Mouse (Mus musculus) ovary, postnatal 14 days (tissue): ENCODE data around the gene Ncbp2.
"Not testable (repeated sequence)": the region's sequence is repeated elsewhere in the genome, so short reads cannot be mapped to it uniquely, and the experiment has no call there.

Experiments used
- DNase-seq: peaks from one replicate; pipeline ENCODE4 v3.0.0; 2022; ENCODE audit warnings: low spot score

Gene Ncbp2

DNA sequence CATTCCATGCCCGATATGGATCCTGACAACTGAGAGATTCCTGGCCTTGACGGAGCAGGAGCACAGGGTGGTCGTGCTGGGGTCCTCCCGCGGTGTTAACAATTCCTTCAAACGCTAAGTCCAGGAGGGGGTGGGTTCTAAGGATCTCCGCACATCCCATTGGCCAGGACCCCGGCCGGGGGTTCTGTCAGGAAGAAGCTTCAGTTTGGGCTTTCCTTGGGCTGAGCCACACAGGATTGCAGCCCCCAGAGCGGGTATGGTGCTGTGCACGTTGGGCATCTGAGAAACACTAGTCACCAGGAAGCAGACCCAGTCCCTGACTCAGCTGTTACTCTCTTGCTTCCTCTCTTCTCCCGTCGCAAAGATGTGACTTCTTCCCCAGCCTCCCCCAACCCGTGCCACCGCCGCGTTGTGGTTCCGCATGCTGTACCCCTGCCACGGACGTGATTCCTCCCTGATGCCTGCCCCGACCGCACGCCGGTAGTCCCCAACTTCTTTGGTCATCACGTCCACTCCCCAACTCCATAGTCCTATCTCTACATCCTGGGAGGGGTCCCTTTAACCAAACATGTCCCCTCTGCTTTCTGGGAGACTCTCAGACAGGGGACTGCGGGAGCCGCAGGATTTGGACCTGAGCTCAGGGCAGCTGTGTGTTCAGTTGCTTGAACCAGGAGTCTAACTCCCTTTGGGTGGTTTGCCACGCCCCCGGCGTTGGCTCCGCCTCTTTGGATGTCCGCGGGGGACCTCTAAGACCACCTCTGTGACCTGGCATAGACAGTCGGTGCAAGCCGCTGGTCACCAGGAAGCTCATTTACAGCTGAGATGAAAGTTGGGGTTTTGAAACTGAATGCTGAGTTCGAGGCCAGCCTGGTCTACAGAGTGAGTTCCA lies 13.0 kb upstream of the Ncbp2 start:
- DNase-seq = no peak

DNA sequence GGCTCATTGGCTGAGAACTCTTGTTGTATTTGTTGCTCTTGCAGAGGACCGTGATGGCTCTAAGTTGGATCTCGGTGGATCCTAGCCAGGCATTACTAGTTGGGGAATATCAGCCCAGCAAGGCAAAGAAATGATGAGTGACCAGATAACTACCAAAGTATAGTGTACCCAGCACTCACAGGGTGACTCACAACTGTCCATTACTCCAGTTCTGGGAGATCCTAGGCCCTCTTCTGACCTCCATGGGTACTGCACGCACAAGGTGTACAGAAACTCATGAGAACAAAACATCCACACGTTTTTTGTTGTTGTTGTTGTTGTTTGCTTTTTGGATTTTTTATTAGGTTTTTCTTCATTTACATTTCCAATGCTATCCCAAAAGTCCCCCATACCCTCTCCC lies 11.7 kb upstream of the Ncbp2 start:
- DNase-seq = no peak

DNA sequence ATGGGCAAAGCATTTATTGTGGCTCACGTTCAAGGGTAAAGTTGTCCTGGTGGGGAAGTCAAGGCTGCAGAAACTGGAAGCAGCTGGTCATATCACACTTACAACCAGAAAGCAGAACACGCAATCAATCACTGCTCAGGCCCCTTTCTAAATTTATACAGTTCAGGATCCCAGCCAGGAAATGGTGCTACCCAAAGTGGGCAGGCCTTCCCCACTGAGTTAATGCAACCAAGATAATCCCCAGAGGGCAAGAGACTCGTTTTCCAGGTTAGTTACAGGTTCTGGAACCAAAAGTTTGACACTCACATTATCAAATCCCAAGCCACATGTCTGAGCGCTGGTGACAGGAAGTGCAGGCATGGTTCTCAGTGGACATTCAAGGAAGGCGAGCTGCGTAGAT lies 9.5 kb upstream of the Ncbp2 start:
- DNase-seq = no peak

DNA sequence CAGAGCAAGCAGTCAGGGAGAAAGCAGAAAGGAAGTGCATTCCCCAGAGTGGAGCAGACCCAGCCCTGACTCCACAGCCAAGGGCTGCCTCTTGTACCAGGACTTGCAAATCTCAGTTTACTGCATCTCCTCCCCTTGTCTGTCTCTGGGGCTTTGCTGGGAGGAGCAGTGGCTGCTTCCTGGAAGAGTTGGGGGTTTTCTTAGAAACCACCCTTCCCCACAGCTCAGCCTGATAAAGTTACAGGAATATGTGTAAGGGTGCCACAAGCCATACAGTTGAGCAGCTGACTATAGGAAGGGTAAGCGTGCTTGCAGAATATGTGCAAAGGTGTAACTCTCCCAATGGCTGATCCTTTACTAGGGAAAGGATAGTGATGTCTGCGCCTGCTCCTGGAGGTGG lies 7.7 kb upstream of the Ncbp2 start:
- no peak for DNase-seq

GRCm38 (mm10) chr16:31943980-31944379 lies 4.3 kb upstream of the Ncbp2 start:
- DNase-seq = peak; percentile 55

GRCm38 (mm10) chr16:31944698-31945255 lies 3.5 kb upstream of the Ncbp2 start:
- DNase-seq = no peak

DNA sequence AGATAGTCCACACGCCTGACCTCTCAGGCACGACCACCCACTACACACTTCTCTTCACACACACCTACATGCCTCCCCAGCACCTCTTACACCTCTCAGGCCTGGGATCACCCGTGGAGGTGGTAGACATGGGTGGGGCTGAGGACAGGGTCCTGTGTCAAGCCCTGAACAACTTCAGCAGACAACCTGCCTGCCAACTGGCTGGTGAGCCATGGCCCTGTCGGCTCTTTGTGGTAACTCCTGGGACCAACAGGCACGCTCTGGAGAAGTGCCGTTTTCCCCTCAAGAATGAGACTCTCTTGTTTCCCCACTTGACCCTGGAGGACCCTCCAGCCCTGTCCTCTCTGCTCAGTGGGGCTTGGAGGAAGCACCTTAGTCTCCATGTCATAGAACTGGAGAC lies 2.9 kb upstream of the Ncbp2 start:
- DNase-seq = no peak

GRCm38 (mm10) chr16:31945986-31946385 lies 2.3 kb upstream of the Ncbp2 start:
- DNase-seq = not testable (repeated sequence)

GRCm38 (mm10) chr16:31947333-31947732 lies 980 bp upstream of the Ncbp2 start:
- DNase-seq = no peak

DNA sequence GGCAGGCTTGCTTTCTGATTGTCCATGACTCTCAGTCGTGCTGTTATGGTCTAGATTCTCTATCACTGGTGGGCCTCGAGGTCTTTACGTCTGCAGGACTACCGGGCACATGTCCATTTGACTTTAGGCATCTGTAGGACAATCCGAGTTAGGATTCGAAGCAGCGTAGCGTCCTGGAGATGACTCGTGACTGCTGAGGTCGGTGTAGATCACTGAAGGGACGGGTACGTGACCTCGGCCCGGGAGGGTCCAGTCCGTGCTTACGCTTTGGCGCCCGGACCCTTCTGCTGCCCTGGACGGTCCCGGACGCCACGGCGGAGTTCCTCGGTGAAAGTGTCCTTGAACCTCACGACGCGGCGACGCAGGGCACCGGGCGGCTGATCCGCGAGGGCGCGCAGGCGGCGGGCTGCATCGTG lies 404 bp upstream of the Ncbp2 start:
- no peak for DNase-seq

- no peak for DNase-seq
Observed at GRCm38 (mm10) chr16:31963224-31963623, 14.9 kb downstream of the Ncbp2 start.

DNA sequence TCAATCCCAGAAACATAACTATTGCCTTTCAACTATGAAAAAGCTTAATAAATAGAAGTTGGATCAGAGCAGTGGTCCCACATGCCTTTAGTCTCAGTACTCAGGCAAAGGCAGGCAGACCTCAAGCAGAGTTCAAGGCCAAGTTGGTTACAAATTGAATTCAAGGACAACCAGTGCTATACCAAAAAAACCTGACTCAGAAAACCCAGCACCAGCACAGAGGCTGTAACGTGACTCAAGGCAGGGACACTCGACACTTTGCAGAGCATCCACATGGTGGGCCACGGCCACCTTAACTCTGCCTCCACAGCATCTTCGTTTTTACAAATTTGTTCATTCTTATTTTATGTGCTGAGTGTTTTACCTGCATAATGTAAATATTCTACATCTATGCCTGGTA lies 26.9 kb downstream of the Ncbp2 start:
- no peak for DNase-seq

GRCm38 (mm10) chr16:31979501-31979900 lies 31.2 kb downstream of the Ncbp2 start:
- DNase-seq = no peak

- no peak for DNase-seq
Observed at GRCm38 (mm10) chr16:31980946-31981345, 32.6 kb downstream of the Ncbp2 start.

- no peak for DNase-seq
Observed at GRCm38 (mm10) chr16:31992039-31992438, 43.7 kb downstream of the Ncbp2 start.

GRCm38 (mm10) chr16:31993195-31993594 lies 44.9 kb downstream of the Ncbp2 start:
- DNase-seq = no peak

- no peak for DNase-seq
Observed at GRCm38 (mm10) chr16:31993946-31994345, 45.6 kb downstream of the Ncbp2 start.

DNA sequence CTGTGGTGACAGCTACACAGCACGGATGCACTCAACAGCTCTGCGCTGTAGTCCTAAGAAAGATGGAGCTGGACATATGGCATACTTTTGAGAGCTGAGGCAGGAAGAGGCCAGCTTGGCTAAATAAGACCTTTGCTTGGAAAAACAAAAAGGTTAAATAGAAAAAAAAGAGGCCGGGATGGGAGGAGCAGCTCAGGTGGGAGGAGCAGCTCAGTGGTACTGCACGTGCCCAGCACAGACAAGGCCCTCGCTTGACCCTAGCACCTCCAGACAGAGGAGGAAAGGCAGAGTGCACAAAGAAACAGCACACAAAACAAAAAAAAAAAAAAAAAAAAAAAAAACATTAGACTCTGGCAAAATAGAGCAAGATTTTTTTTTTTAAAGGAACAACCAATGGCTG lies 48.1 kb downstream of the Ncbp2 start:
- DNase-seq = no peak

GRCm38 (mm10) chr16:32002509-32003477 lies 54.5 kb downstream of the Ncbp2 start, which contains the start of gene Senp5:
Gene Senp5 (minus strand): TSS chr16:32003287.
- DNase-seq = peak; percentile 81

DNA sequence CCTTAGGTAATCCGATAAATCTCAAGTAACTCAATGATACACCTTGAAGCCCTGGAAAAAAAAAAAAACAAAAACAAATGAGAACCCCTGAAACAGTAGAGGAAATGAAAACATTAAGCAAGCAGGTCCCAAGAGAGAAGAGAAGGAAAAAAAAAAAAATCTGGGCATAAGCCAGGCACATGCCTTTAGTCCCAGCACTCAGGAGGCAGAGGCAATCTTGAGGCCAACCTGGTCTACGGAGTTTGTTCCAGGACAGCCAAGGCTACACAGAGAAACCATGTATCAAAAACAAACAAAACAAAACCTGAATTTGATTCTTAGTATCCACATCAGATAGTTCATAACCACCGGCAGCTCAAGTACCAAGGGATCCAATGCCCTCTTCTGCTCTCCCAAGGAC lies 56.4 kb downstream of the Ncbp2 start:
- DNase-seq = no peak

DNA sequence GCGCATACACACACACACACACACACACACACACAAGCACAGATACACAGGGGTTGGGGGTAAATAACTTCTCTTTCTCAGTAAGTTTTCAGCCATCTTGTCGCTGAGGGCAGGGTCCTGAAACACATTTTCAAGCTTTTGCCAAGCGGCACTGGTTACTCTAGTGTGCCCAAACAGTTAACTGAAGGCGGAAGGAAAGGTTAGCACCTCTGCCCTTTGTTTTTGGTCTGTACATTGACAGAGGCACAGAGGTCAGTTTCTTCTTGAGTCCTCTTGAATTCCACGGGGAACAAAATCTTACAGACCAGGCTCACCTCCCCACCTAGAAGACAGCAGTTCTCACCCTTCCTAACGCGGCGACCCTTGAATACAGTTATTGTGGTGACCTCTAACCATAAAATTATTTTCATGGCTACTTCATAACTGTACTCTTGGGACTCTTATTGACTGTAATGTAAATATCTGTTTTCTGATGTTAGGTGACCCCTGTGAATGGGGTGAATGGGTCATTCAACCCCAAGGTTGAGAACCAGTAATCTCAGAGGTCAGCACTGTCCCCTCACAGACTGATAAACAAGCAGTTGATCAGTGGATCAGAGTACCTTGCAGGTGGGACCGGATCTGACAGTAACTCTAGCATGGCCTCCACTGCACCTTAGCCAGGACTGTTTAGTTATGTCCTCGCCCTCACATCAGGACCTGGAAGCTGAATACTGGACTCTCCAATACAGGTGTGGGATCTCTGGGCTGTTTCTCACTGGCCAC lies 60.4 kb downstream of the Ncbp2 start:
- DNase-seq = no peak

- no peak for DNase-seq
Observed at GRCm38 (mm10) chr16:32009913-32010312, 61.6 kb downstream of the Ncbp2 start.
